In the genomic region with DNA sequence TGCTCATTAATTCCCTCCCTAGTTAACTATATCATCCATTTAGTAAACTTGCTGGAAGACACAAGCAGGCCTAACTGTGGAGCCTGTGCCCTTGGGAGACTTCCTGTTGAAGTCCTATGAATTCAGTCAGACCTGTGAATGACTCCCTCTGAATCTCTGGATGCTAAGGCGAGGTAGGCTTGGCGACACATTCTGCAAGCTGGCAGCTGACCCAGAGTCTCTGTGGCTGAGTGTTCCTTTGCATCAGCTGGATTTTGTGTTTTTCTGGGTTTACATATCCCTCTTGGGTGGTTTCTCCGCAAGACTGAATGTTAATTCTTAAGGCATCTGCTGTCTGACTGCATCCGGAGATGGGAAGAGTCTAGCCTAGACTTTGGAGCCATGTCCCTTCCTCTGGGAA, we compare ENCODE assay signal across 11 mouse cellular contexts. TPM values are rescaled to one million over a fixed set of nuclear protein-coding genes. Genes with fewer than 3 reads are reported as not detected.
DNase-seq lines count a peak whose midpoint lies in the region; ATAC-seq lines count a peak whose summit lies in the region.
"Had no signal": no experiment of that assay in that cellular context is flagged by ENCODE, and none has a peak within 500 bp of the region (broad histone marks: within the 10 kb centered on the region; RNA-seq: fewer than 3 reads in every experiment).

No protein-coding gene starts in this region.

- 68% methylated on average over 4 of the region's 4 CpGs for WGBS in hindbrain, embryonic 14.5 days

- intact Hi-C loops in left cerebral cortex, postnatal 14 days (cut with DNase I), result no loop called here
- intact Hi-C loops in left cerebral cortex, postnatal 4 days (cut with DNase I), result no loop called here

- DNase-seq in gastrocnemius, postnatal 10 days, result peak; percentile 51
- no peak for DNase-seq in gastrocnemius, postnatal 25 days
- DNase-seq in left cerebral cortex, postnatal 14 days (ENCODE audit: low spot score in 2 of 2), result peak; percentile 24 to 49
- no peak for DNase-seq in left cerebral cortex, postnatal 4 days
- peak; percentile 53 for DNase-seq in fibroblast of lung, adult 2 months (ENCODE audit: low read depth)
- peak; percentile 23 for DNase-seq in right cerebral cortex, postnatal 4 days
- DNase-seq in spleen, postnatal 36 days (ENCODE audit: low spot score in 2 of 2), result no peak
- no peak for DNase-seq in hindbrain, embryonic 14.5 days (ENCODE audit: low spot score)
- DNase-seq: kidney, postnatal 36 days had no signal

- no peak overlapping the region for H3K27ac ChIP-seq in hindbrain, embryonic 14.5 days
- H3K27ac ChIP-seq: embryonic facial prominence, embryonic 13.5 days had no signal

- H3K4me3 ChIP-seq in hindbrain, embryonic 14.5 days (replicated peaks; ENCODE audit: low read length), result no peak overlapping the region
- H3K4me3 ChIP-seq: embryonic facial prominence, embryonic 13.5 days; liver, embryonic 15.5 days had no signal

- no peaks in the 10 kb centered on the region for H3K9me3 ChIP-seq in hindbrain, embryonic 14.5 days (ENCODE audit: control insufficient read depth, low read length)
- H3K9me3 ChIP-seq: embryonic facial prominence, embryonic 13.5 days; liver, embryonic 15.5 days had no signal

- H3K4me2 ChIP-seq in hindbrain, embryonic 14.5 days (replicated peaks), result no peak overlapping the region
- H3K4me2 ChIP-seq: embryonic facial prominence, embryonic 13.5 days; liver, embryonic 15.5 days had no signal

- 0 out of 2 replicates have a peak, but pooled peaks cover 4% of the 10 kb centered on the region for H3K4me1 ChIP-seq in hindbrain, embryonic 14.5 days (replicated peaks; ENCODE audit: control insufficient read depth, insufficient read depth, low read length)

- H3K9ac ChIP-seq in hindbrain, embryonic 14.5 days, result no peak overlapping the region
- H3K9ac ChIP-seq: embryonic facial prominence, embryonic 13.5 days; liver, embryonic 15.5 days had no signal

- peaks cover 19% of the 10 kb centered on the region for H3K36me3 ChIP-seq in hindbrain, embryonic 14.5 days (replicated peaks; ENCODE audit: control insufficient read depth, insufficient read depth)
- H3K36me3 ChIP-seq: liver, embryonic 15.5 days had no signal

- H3K27me3 ChIP-seq in hindbrain, embryonic 14.5 days (ENCODE audit: control insufficient read depth, insufficient read depth, low read length), result no peaks in the 10 kb centered on the region
- H3K27me3 ChIP-seq: embryonic facial prominence, embryonic 13.5 days; liver, embryonic 15.5 days had no signal

- no peak for ATAC-seq in hindbrain, embryonic 14.5 days (ENCODE audit: low FRiP score)

RNA-seq across cellular contexts. Expression of gene Adam19, which starts 36.3 kb away (rescaled TPM):
- total RNA-seq in gastrocnemius, postnatal 10 days (2021), result 10 to 100 TPM; 30.9 to 42.8 TPM
- total RNA-seq in gastrocnemius, postnatal 25 days (2021), result 1 to 10 TPM; 4.9 to 8.0 TPM
- total RNA-seq in left cerebral cortex, postnatal 14 days (2021), result 10 to 100 TPM; 29.0 to 32.3 TPM
- 10 to 100 TPM; 40.0 to 44.9 TPM for total RNA-seq in left cerebral cortex, postnatal 4 days (2021)
- polyA plus RNA-seq in hindbrain, embryonic 14.5 days (2014; fragmentation: Nextera tagmentation; extraction: Ambion mirVana), result 12.2 and 14.5 TPM in 2 replicates

RNA-seq across cellular contexts. Expression of gene Gm12166, which starts 40.0 kb away (rescaled TPM):
- 1 to 10 TPM in 1 of 2 experiments, under 1 TPM in 1; 0.72 to 1.4 TPM for total RNA-seq in gastrocnemius, postnatal 10 days (2021)
- total RNA-seq in gastrocnemius, postnatal 25 days (2021), result 1 to 10 TPM in 1 of 2 experiments, under 1 TPM in 1; 0.51 to 1.2 TPM
- 1 to 10 TPM; 1.8 to 2.6 TPM for total RNA-seq in left cerebral cortex, postnatal 14 days (2021)
- 1 to 10 TPM; 2.2 to 4.4 TPM for total RNA-seq in left cerebral cortex, postnatal 4 days (2021)
- 4.4 and 6.6 TPM in 2 replicates for polyA plus RNA-seq in hindbrain, embryonic 14.5 days (2014; fragmentation: Nextera tagmentation; extraction: Ambion mirVana)

Comparison
In these comparisons a context has a peak if more than half of its experiments do, and no peak if none do; other contexts are left out.
1. DNase-seq: peak in gastrocnemius, postnatal 10 days (single experiment), left cerebral cortex, postnatal 14 days (2 of 2), fibroblast of lung, adult 2 months (single experiment) and right cerebral cortex, postnatal 4 days (single experiment); none in gastrocnemius, postnatal 25 days (single experiment), left cerebral cortex, postnatal 4 days (single experiment), spleen, postnatal 36 days (0 of 2) and hindbrain, embryonic 14.5 days (single experiment).